Mouse (Mus musculus) embryonic facial prominence, embryonic 15.5 days (tissue): ENCODE measurements around the gene Tceanc2. TPM values are rescaled to one million over a fixed set of nuclear protein-coding genes. Genes with fewer than 3 reads are reported as not detected.

Source experiments
- ATAC-seq: fragments of 200-750 bp; cut with Nextera tagmentation; 2 replicates; pipeline ENCODE4 v1.8.0; 2017; ENCODE audit warnings: low read depth, moderate TSS enrichment; ENCODE audit not compliant: insufficient number of reproducible peaks, low FRiP score, low TSS enrichment
- H3K27ac ChIP-seq: fragments of 300-500 bp; sonication (generic); replicated peaks from 2 replicates; pipeline ENCODE4 v1.5.1; 2015; ENCODE audit warnings: mild to moderate bottlenecking, inconsistent platforms
- H3K27me3 ChIP-seq: fragments of 300-500 bp; sonication (generic); 2 replicates; pipeline ENCODE4 v1.6.1; 2015; ENCODE audit warnings: inconsistent platforms
- H3K36me3 ChIP-seq: fragments of 300-500 bp; sonication (generic); 2 replicates; pipeline ENCODE4 v1.6.1; 2015; ENCODE audit warnings: mild to moderate bottlenecking, inconsistent platforms
- H3K4me1 ChIP-seq: fragments of 300-500 bp; sonication (generic); 2 replicates; pipeline ENCODE4 v1.6.1; 2015; ENCODE audit warnings: inconsistent platforms
- H3K4me2 ChIP-seq: fragments of 300-500 bp; sonication (generic); replicated peaks from 2 replicates; pipeline ENCODE4 v1.6.1; 2015; ENCODE audit warnings: mild to moderate bottlenecking, inconsistent platforms
- H3K4me3 ChIP-seq: fragments of 300-500 bp; sonication (generic); replicated peaks from 2 replicates; pipeline ENCODE4 v1.5.1; 2015; ENCODE audit warnings: mild to moderate bottlenecking, inconsistent platforms
- H3K9ac ChIP-seq: fragments of 300-500 bp; sonication (generic); 2 replicates; pipeline ENCODE4 v1.6.1; 2015; ENCODE audit warnings: inconsistent platforms
- H3K9me3 ChIP-seq: fragments of 300-500 bp; sonication (generic); replicated peaks from 2 replicates; pipeline ENCODE4 v1.6.1; 2016; ENCODE audit warnings: inconsistent platforms
- WGBS: fragments of 180-500 bp; shearing (Covaris S2); methylation state at CpG from one replicate; pipeline ENCODE4 v1.1.7; 2015; 5-methylcytosine and 5-hydroxymethylcytosine counted together
- polyA plus RNA-seq: library from polyadenylated mRNA; unstranded; fragments of >200 nt; fragmentation: Nextera tagmentation; extraction: Ambion mirVana; gene quantifications from 2 replicates; pipeline ENCODE4 v1.2.1, GENCODE M21; 2015

Tceanc2 gene
- polyA plus RNA-seq, 1 experiment from 2014 or later = 22.5 TPM

DNA sequence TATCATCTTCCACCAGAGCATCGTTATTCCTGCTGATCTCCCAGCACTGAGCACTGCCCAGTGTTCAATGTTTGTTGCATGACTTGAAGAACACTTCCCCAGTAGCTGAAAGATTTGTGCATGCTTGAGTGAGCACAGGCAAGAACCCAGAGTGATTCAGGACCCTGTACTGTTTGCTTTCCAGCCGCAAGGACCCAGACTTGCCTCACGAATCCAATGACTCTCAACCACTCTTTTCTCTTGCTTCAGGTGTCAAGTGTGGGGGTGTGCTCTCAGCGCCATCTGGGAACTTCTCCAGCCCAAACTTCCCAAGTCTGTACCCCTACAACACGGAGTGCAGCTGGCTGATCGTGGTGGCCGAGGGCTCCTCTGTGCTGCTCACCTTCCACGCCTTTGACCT, 76.7 kb downstream of the Tceanc2 start:
- no peaks in the 10 kb centered on the region for H3K9me3 ChIP-seq
- 67% methylated on average over 8 of the region's 8 CpGs for WGBS
- ATAC-seq = no peak
- no peak overlapping the region for H3K4me2 ChIP-seq
- H3K9ac ChIP-seq = no peak overlapping the region
- H3K27ac ChIP-seq = no peak overlapping the region
- H3K4me1 ChIP-seq = no peaks in the 10 kb centered on the region
- no peaks in the 10 kb centered on the region for H3K36me3 ChIP-seq
- no peaks in the 10 kb centered on the region for H3K27me3 ChIP-seq
- H3K4me3 ChIP-seq = no peak overlapping the region

GRCm38 (mm10) chr4:107098791-107099525, 80.0 kb downstream of the Tceanc2 start:
- no peaks in the 10 kb centered on the region for H3K36me3 ChIP-seq
- H3K27ac ChIP-seq = no peak overlapping the region
- H3K9me3 ChIP-seq = no peaks in the 10 kb centered on the region
- H3K4me1 ChIP-seq = peaks cover 12% of the 10 kb centered on the region; the same call in 1 of the 2 replicates
- 70% methylated on average over 17 of the region's 17 CpGs for WGBS
- no peak for ATAC-seq
- H3K4me3 ChIP-seq = no peak overlapping the region
- no peak overlapping the region for H3K4me2 ChIP-seq
- H3K9ac ChIP-seq = no peak overlapping the region
- no peaks in the 10 kb centered on the region for H3K27me3 ChIP-seq

- Histone ChIP-seq H3K9ac (no peak overlapping the region), H3K27me3 (no peaks in the 10 kb centered on the region), H3K4me1 (peaks cover 12% of the 10 kb centered on the region; the same call in 1 of the 2 replicates), H3K4me2 (no peak overlapping the region), H3K4me3 (no peak overlapping the region), H3K9me3 (no peaks in the 10 kb centered on the region), H3K36me3 (no peaks in the 10 kb centered on the region), H3K27ac (no peak overlapping the region)
- no peak for ATAC-seq
- WGBS = 55% methylated on average over 10 of the region's 10 CpGs
Measured at GRCm38 (mm10) chr4:107098375-107098774, 80.5 kb downstream of the Tceanc2 start.

- Histone ChIP-seq H3K36me3 (no peaks in the 10 kb centered on the region), H3K27me3 (no peaks in the 10 kb centered on the region), H3K9ac (no peak overlapping the region), H3K4me3 (no peak overlapping the region), H3K4me1 (peaks cover 12% of the 10 kb centered on the region; the same call in 1 of the 2 replicates), H3K9me3 (no peaks in the 10 kb centered on the region), H3K4me2 (no peak overlapping the region), H3K27ac (no peak overlapping the region)
- 69% methylated on average over 15 of the region's 15 CpGs for WGBS
- no peak for ATAC-seq
Measured at GRCm38 (mm10) chr4:107097871-107098270, 81.0 kb downstream of the Tceanc2 start.

- no peaks in the 10 kb centered on the region for H3K27me3 ChIP-seq
- no peak within 1 kb of the TSS for H3K27ac ChIP-seq
- WGBS = 61% methylated on average over 16 of the region's 16 CpGs
- no peaks in the 10 kb centered on the region for H3K9me3 ChIP-seq
- no peak within 1 kb of the TSS for H3K4me3 ChIP-seq
- H3K9ac ChIP-seq = peak within 1 kb of the TSS; percentile 9; the same call in 1 of the 2 replicates
- H3K4me1 ChIP-seq = peaks cover 12% of the 10 kb centered on the region; the same call in 1 of the 2 replicates
- ATAC-seq = no peak
- H3K36me3 ChIP-seq = no peaks in the 10 kb centered on the region
- no peak within 1 kb of the TSS for H3K4me2 ChIP-seq
Measured at GRCm38 (mm10) chr4:107096841-107097373, 82.0 kb downstream of the Tceanc2 start, which contains the start of gene Cdcp2. Cdcp2 (plus strand) TSS chr4:107096891.

GRCm38 (mm10) chr4:107096043-107096442, 82.9 kb downstream of the Tceanc2 start:
- ATAC-seq = no peak
- 23% methylated on average over 6 of the region's 6 CpGs for WGBS

DNA sequence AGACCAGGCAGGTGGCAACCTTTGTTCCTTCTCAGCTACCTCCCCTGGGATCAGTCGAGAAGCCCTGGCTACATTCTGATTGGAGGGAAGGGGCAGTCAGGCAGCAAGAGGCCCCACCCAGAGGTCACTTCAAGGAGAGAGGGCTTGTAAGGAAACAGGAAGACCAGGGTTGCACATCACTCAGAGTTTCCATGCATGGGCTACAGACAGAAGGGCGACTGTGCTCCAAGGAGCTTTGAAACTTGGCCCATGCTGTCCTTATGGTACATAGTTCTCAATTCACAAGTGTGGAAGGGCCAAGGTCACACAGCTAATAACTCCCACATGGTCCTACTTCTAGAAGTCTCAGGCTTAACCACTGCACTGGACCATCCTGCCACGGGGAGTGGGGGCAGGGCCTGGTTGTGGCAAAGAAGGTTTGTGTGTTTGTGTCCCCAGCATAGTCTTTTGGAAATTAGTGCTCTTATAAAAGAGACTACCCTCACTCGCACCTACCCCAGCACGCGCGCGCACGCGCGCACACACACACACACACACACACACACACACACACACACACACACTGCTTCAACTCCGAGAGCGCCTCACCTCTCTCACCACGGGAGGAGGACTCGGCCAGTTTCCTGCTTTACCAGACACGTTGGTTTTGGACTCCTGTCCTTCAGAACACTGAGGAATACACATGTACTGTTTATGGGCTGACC, 84.3 kb downstream of the Tceanc2 start:
- no peaks in the 10 kb centered on the region for H3K27me3 ChIP-seq
- ATAC-seq = no peak
- H3K27ac ChIP-seq = no peak overlapping the region
- 58% methylated on average over 16 of the region's 16 CpGs for WGBS
- no peak overlapping the region for H3K9ac ChIP-seq
- no peak overlapping the region for H3K4me2 ChIP-seq
- H3K4me3 ChIP-seq = no peak overlapping the region
- peaks cover 12% of the 10 kb centered on the region; the same call in 1 of the 2 replicates for H3K4me1 ChIP-seq
- no peaks in the 10 kb centered on the region for H3K36me3 ChIP-seq
- H3K9me3 ChIP-seq = no peaks in the 10 kb centered on the region

More at GRCm38 (mm10) chr4:107096043-107096442, 82.9 kb downstream of the Tceanc2 start:
- Histone ChIP-seq H3K27me3 (no peaks in the 10 kb centered on the region), H3K27ac (no peak overlapping the region), H3K4me3 (no peak overlapping the region), H3K4me1 (peaks cover 12% of the 10 kb centered on the region; the same call in 1 of the 2 replicates), H3K4me2 (no peak overlapping the region), H3K9ac (no peak overlapping the region), H3K36me3 (no peaks in the 10 kb centered on the region), H3K9me3 (no peaks in the 10 kb centered on the region)

DNA sequence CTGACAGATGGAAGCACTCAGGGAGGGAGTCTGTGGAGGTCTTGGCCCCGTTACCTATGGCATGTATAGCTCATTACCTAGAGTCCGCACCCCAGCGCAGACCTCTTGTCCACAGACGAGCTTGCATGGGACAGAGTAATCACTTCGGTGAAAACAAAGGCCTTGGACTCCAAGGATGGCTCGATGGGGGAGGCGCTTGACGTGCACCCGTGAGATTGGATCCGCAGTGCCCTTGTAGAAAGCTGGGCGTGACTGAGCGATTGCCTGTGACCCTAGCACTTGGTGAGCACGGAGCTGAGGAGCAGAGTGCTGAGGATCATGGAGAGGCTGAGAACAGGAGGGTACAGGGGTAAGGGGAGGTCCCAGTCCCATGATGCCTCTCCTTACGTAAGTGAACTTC, 87.2 kb downstream of the Tceanc2 start:
- no peaks in the 10 kb centered on the region for H3K27me3 ChIP-seq
- no peak overlapping the region for H3K9ac ChIP-seq
- no peak overlapping the region for H3K27ac ChIP-seq
- no peaks in the 10 kb centered on the region for H3K9me3 ChIP-seq
- peaks cover 9% of the 10 kb centered on the region; the same call in 1 of the 2 replicates for H3K4me1 ChIP-seq
- H3K4me3 ChIP-seq = no peak overlapping the region
- H3K4me2 ChIP-seq = no peak overlapping the region
- ATAC-seq = no peak
- WGBS = 78% methylated on average over 14 of the region's 14 CpGs
- no peaks in the 10 kb centered on the region for H3K36me3 ChIP-seq

DNA sequence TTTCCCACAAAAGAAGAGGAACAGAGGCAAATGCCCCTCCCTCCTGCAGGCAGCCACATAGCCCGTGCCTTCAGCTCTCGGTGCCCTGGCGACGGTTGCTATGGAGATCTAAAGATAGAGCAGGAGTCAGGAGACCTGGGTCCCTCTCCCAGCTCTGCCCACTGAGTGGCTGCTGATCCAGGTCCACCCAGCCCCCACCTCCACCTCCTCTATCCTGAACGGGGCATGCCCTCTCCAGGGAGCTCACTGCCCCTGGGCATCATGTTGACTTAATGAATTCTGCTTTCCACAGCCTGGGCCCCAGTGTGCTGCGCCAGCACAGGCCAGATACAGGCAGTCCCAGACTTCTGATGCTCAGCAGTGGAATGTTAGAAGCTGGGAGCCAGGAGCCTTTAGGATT, 94.1 kb downstream of the Tceanc2 start:
- 14% methylated on average over 6 of the region's 6 CpGs for WGBS
- H3K27ac ChIP-seq = no peak overlapping the region

GRCm38 (mm10) chr4:107084343-107084742, 94.6 kb downstream of the Tceanc2 start:
- no peak for ATAC-seq

More for the DNA sequence above, 94.1 kb downstream of the Tceanc2 start:
- no peaks in the 10 kb centered on the region for H3K27me3 ChIP-seq
- H3K36me3 ChIP-seq = no peaks in the 10 kb centered on the region
- H3K9me3 ChIP-seq = no peaks in the 10 kb centered on the region
- no peak overlapping the region for H3K9ac ChIP-seq
- peaks cover 12% of the 10 kb centered on the region; the same call in 1 of the 2 replicates for H3K4me1 ChIP-seq
- no peak overlapping the region for H3K4me3 ChIP-seq
- ATAC-seq = peak; percentile 74
- H3K4me2 ChIP-seq = no peak overlapping the region

More at GRCm38 (mm10) chr4:107084343-107084742, 94.6 kb downstream of the Tceanc2 start:
- H3K27me3 ChIP-seq = no peaks in the 10 kb centered on the region
- no peak overlapping the region for H3K4me3 ChIP-seq
- no peak overlapping the region for H3K27ac ChIP-seq
- no peaks in the 10 kb centered on the region for H3K36me3 ChIP-seq
- H3K9me3 ChIP-seq = no peaks in the 10 kb centered on the region
- WGBS = 33% methylated on average over 1 of the region's 1 CpGs
- H3K4me1 ChIP-seq = peaks cover 12% of the 10 kb centered on the region; the same call in 1 of the 2 replicates
- no peak overlapping the region for H3K4me2 ChIP-seq
- no peak overlapping the region for H3K9ac ChIP-seq
